Mouse (Mus musculus): ENCODE measurements at regions not wholly inside any gene's neighbourhood (a gene's known extent, or its start where the extent isn't known, plus 50 kb on each side); places are given as distances from the start of the nearest gene placed in this dataset.

DNA sequence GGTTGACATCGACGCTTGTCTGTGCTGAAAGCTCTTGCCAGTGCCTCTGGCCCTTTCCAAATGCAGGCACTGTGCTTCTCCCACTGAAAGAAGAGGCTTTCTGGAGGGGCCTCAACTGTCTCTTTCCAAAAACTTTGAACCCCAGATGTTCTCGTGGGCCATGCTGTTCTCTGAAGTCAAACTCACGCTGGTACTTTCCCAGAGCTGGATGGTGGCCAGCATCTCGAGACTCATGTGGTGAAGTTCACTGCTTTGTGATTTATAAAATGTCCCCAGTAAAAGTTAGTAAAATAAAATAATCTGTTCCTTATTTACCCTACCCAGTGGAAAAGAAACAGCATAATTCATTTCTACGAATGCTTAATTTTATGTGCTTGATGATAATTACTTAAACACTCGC, 180.4 kb upstream of the Lyplal1 start:
- TF ChIP-seq CTCF (conservative IDR thresholded peaks at IDR 0.05; ENCODE audit: low read length) (no peak), POU5F1 (IDR thresholded peaks at IDR 0.05; ENCODE audit: borderline replicate concordance, low read length) (no peak)
